Mouse (Mus musculus) megakaryocyte, embryonic 14.5 days (primary cell): ENCODE measurements around the gene Tas2r138.

Experiments
- FLI1 ChIP-seq: IDR thresholded peaks from 2 replicates; pipeline ENCODE4 v1.6.1; 2012; ENCODE audit warnings: low read length, inconsistent platforms, mixed read lengths
- GATA1 ChIP-seq: IDR thresholded peaks from 3 replicates; pipeline ENCODE4 v1.6.1; 2012; ENCODE audit warnings: mixed read lengths, low read length, inconsistent platforms, borderline replicate concordance

- no peak for TF ChIP-seq GATA1
- no peak for TF ChIP-seq FLI1
Observed at GRCm38 (mm10) chr6:40594804-40595550, 18.1 kb downstream of the Tas2r138 start.
